16 mouse cellular contexts compared by ENCODE assay signal in the genomic region with DNA sequence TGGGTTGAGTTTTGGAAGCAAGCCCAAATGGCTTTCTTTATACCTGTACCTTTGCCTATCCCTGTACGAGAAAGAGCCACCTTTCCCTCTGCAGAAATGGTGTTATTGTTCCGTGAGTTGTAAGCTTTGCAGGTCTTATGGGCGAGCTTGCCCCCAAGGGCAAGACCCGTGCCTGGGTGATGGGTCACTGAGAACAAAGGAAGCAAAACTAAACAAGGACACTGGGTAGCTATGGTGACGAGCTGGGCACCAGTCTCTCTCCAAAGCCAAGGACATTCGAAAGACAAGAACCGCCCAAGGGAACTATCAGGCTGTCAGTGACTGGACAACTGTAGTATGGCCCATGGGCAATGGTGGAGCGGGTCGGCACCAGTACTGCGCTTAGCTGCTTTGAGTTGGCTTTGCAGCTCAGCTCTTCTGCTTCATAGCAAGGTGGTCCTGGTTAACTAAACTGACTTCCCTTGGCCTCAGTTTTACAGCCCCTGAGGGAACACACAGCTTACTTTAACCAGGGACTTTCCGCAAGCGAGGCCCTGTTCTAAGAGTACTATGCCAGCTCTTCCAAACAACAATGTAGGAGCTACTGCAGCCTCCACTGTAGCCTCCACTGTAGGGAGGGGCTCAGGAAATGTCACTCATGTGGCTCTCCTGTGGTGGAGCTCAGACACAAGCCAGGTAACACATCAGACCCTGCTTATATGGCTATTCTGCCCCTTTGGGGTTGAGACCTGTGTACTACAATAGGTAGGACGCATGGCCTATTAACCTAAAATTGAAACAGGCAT.
DNase-seq lines count a peak whose midpoint lies in the region; ATAC-seq and TF ChIP-seq lines count a peak whose summit lies in the region.
"Had no signal": no experiment of that assay in that cellular context is flagged by ENCODE, and none has a peak within 500 bp of the region (broad histone marks: within the 10 kb centered on the region; RNA-seq: fewer than 3 reads in every experiment).

No protein-coding gene starts in this region.

- peak overlapping the region; percentile 60 for H3K27ac ChIP-seq in limb, embryonic 15.5 days
- H3K27ac ChIP-seq in limb, embryonic 10.5 days, result no peak overlapping the region; the same call in 1 of the 2 replicates
- peak overlapping the region; percentile 13; the same call in 1 of the 2 replicates for H3K27ac ChIP-seq in CH12.LX (ENCODE audit: insufficient read depth, low read depth)
- H3K27ac ChIP-seq in kidney, adult 2 months (ENCODE audit: insufficient read depth, low read depth, low read length), result no peak overlapping the region
- H3K27ac ChIP-seq: gastrocnemius, adult 2 months; heart, adult 2 months had no signal

- TF ChIP-seq EP300 in CH12.LX (IDR thresholded peaks at IDR 0.05; ENCODE audit: low read length), result no peak

- no peak for DNase-seq in limb, embryonic 10.5 days (ENCODE audit: low spot score)
- peak; percentile 47 for DNase-seq in CD4-positive helper T cell, adult 2 months (ENCODE audit: low read depth, low spot score)
- no peak for DNase-seq in CH12.LX (ENCODE audit: extremely low read depth)
- DNase-seq in adrenal gland, postnatal 14 days, result peak; percentile 68
- no peak for DNase-seq in heart, postnatal 36 days
- no peak for DNase-seq in layer of hippocampus, postnatal 25 days (ENCODE audit: extremely low spot score in 1 of 2, low spot score in 1 of 2)
- DNase-seq in kidney, adult 2 months, result no peak
- DNase-seq: cerebellum, adult 9-10 months; gastrocnemius, adult 2 months; heart, adult 2 months had no signal

- dilution Hi-C loops in CH12.LX (cut with MboI; ENCODE audit: extremely low pct_ligation_motif_present, extremely low pct_unique_long_range_greater_than_20kb, low sequenced_read_pairs), result no loop called here

- no peaks in the 10 kb centered on the region for H3K36me3 ChIP-seq in limb, embryonic 15.5 days
- no peaks in the 10 kb centered on the region for H3K36me3 ChIP-seq in limb, embryonic 10.5 days
- no peaks in the 10 kb centered on the region for H3K36me3 ChIP-seq in CH12.LX (replicated peaks in 1 of 2; ENCODE audit: control insufficient read depth in 1 of 2, insufficient read depth in 1 of 2, low read length in 1 of 2)
- no peaks in the 10 kb centered on the region for H3K36me3 ChIP-seq in kidney, adult 2 months (ENCODE audit: control insufficient read depth, insufficient read depth, low read length)

- no peak overlapping the region for H3K4me2 ChIP-seq in limb, embryonic 15.5 days
- no peak overlapping the region for H3K4me2 ChIP-seq in CH12.LX (ENCODE audit: insufficient read depth, low read depth, poor library complexity, severe bottlenecking)
- H3K4me2 ChIP-seq: liver, embryonic 11.5 days had no signal

- TF ChIP-seq RAD21 in CH12.LX (IDR thresholded peaks at IDR 0.05; ENCODE audit: low read depth, low read length), result no peak

- intact Hi-C loops in heart, postnatal 36 days (cut with DNase I), result no loop called here

- H3K4me1 ChIP-seq in limb, embryonic 15.5 days, result peaks cover 14% of the 10 kb centered on the region
- H3K4me1 ChIP-seq in limb, embryonic 10.5 days, result no peaks in the 10 kb centered on the region
- peaks cover 7 to 32% of the 10 kb centered on the region in 2 experiments for H3K4me1 ChIP-seq in CH12.LX (ENCODE audit: control insufficient read depth in 1 of 2, insufficient read depth in 2 of 2)
- H3K4me1 ChIP-seq in kidney, adult 2 months (ENCODE audit: control insufficient read depth, insufficient read depth, low read length), result no peaks in the 10 kb centered on the region

- 69% methylated on average over 13 of the region's 13 CpGs for WGBS in limb, embryonic 15.5 days
- 92% methylated on average over 13 of the region's 13 CpGs for WGBS in limb, embryonic 10.5 days
- 84% methylated on average over 13 of the region's 13 CpGs for WGBS in kidney, adult 2 months

- no peak overlapping the region for H3K4me3 ChIP-seq in limb, embryonic 15.5 days
- H3K4me3 ChIP-seq in limb, embryonic 10.5 days, result no peak overlapping the region
- H3K4me3 ChIP-seq in CH12.LX (replicated peaks in 1 of 3; ENCODE audit: low read depth in 2 of 3, low read length in 2 of 3, poor library complexity in 1 of 3), result no peak overlapping the region
- H3K4me3 ChIP-seq in kidney, adult 2 months (ENCODE audit: insufficient read depth, low read depth, low read length), result no peak overlapping the region
- H3K4me3 ChIP-seq: erythroblast, embryonic 14.5 days; gastrocnemius, adult 2 months; heart, adult 2 months; myocyte had no signal

- ATAC-seq in limb, embryonic 15.5 days (ENCODE audit: insufficient number of reproducible peaks, low FRiP score, low TSS enrichment, low read depth), result no peak
- ATAC-seq: forebrain, embryonic 16.5 days; lung, postnatal 0 days had no signal

- in situ Hi-C loops in CH12.LX (cut with MboI; ENCODE audit: low pct_ligation_motif_present, low pct_unique_long_range_greater_than_20kb, low sequenced_read_pairs), result no loop called here

- no peak overlapping the region for H3K9ac ChIP-seq in limb, embryonic 15.5 days
- H3K9ac ChIP-seq in CH12.LX (ENCODE audit: insufficient read depth, low read depth), result no peak overlapping the region

- H3K9me3 ChIP-seq in limb, embryonic 15.5 days, result no peaks in the 10 kb centered on the region
- no peaks in the 10 kb centered on the region for H3K9me3 ChIP-seq in limb, embryonic 10.5 days (replicated peaks)
- no peaks in the 10 kb centered on the region for H3K9me3 ChIP-seq in CH12.LX (replicated peaks; ENCODE audit: low read length)

- H3K27me3 ChIP-seq in limb, embryonic 15.5 days, result no peaks in the 10 kb centered on the region
- no peaks in the 10 kb centered on the region for H3K27me3 ChIP-seq in limb, embryonic 10.5 days (ENCODE audit: low read depth, poor library complexity, severe bottlenecking)
- H3K27me3 ChIP-seq in CH12.LX (replicated peaks), result no peaks in the 10 kb centered on the region
- no peaks in the 10 kb centered on the region for H3K27me3 ChIP-seq in kidney, adult 2 months (replicated peaks; ENCODE audit: control insufficient read depth, insufficient read depth, low read length)

- TF ChIP-seq POLR2A in CH12.LX (IDR thresholded peaks at IDR 0.05; ENCODE audit: low read depth, low read length), result no peak
- no peak for TF ChIP-seq POLR2A in kidney, adult 2 months (IDR thresholded peaks at IDR 0.05; ENCODE audit: low read depth, low read length)

- H3K79me2 ChIP-seq in CH12.LX (replicated peaks; ENCODE audit: control insufficient read depth, extremely low read depth, insufficient read depth, poor library complexity, severe bottlenecking), result no peaks in the 10 kb centered on the region

- no peak for TF ChIP-seq CTCF in CH12.LX (conservative IDR thresholded peaks at IDR 0.05 in 1 of 2, IDR thresholded peaks at IDR 0.05 in 1 of 2; ENCODE audit: low read depth in 2 of 2, low read length in 2 of 2)
- TF ChIP-seq CTCF in kidney, adult 2 months (conservative IDR thresholded peaks at IDR 0.05; ENCODE audit: insufficient read depth, insufficient read length, low read depth, low read length), result no peak

TF ChIP-seq in CH12.LX, 34 proteins besides CTCF, POLR2A, EP300 and RAD21:
- TF ChIP-seq ZMIZ1 (IDR thresholded peaks at IDR 0.05; ENCODE audit: low read depth, low read length) (no peak), IRF4 (IDR thresholded peaks at IDR 0.05; ENCODE audit: low read depth, low read length) (no peak), MEF2A (IDR thresholded peaks at IDR 0.05; ENCODE audit: borderline replicate concordance, low read depth, low read length) (no peak), CHD2 (IDR thresholded peaks at IDR 0.05; ENCODE audit: low read length) (no peak), HCFC1 (IDR thresholded peaks at IDR 0.05; ENCODE audit: low read depth, low read length) (no peak), ZC3H11A (IDR thresholded peaks at IDR 0.05; ENCODE audit: low read depth, low read length) (no peak), TBP (conservative IDR thresholded peaks at IDR 0.05; ENCODE audit: low read depth, low read length) (no peak), NELFE (IDR thresholded peaks at IDR 0.05; ENCODE audit: low read depth, low read length) (no peak), MAFK (IDR thresholded peaks at IDR 0.05; ENCODE audit: insufficient replicate concordance, low read length) (no peak)

Comparison
In these comparisons a context has a peak if more than half of its experiments do, and no peak if none do; other contexts are left out.
1. H3K27ac ChIP-seq: peak in limb, embryonic 15.5 days (single experiment) and CH12.LX (single experiment); none in limb, embryonic 10.5 days (single experiment) and kidney, adult 2 months (single experiment).
2. DNase-seq: peak in CD4-positive helper T cell, adult 2 months (single experiment) and adrenal gland, postnatal 14 days (single experiment); none in limb, embryonic 10.5 days (single experiment), CH12.LX (single experiment), heart, postnatal 36 days (0 of 2), layer of hippocampus, postnatal 25 days (0 of 2) and kidney, adult 2 months (single experiment).